Mouse (Mus musculus) hindbrain, embryonic 14.5 days (tissue): ENCODE data around the gene Zfp445. TPM values are rescaled to one million over a fixed set of nuclear protein-coding genes. Genes with fewer than 3 reads are reported as not detected.
"Not testable (repeated sequence)": the region's sequence is repeated elsewhere in the genome, so short reads cannot be mapped to it uniquely, and the experiment has no call there.

Experiments used
- ATAC-seq: fragments of 200-750 bp; cut with Nextera tagmentation; 2 replicates; pipeline ENCODE4 v1.8.0; 2017; ENCODE audit warnings: moderate number of reproducible peaks, mild to moderate bottlenecking, moderate TSS enrichment, moderate library complexity; ENCODE audit not compliant: low FRiP score
- DNase-seq: peaks from one replicate; pipeline ENCODE4 v3.0.0-alpha.2; 2015; ENCODE audit warnings: low spot score
- H3K27ac ChIP-seq: fragments of 300-500 bp; sonication (generic); 2 replicates; pipeline ENCODE4 v1.5.1; 2014; ENCODE audit warnings: mild to moderate bottlenecking, moderate library complexity
- H3K27me3 ChIP-seq: fragments of 300-500 bp; sonication (generic); 2 replicates; pipeline ENCODE4 v1.6.1; 2014; ENCODE audit warnings: mild to moderate bottlenecking, low read length, mixed read lengths; ENCODE audit not compliant: control insufficient read depth, insufficient read depth
- H3K36me3 ChIP-seq: fragments of 300-500 bp; sonication (generic); replicated peaks from 2 replicates; pipeline ENCODE4 v1.6.1; 2014; ENCODE audit not compliant: control insufficient read depth, insufficient read depth
- H3K4me1 ChIP-seq: fragments of 300-500 bp; sonication (generic); replicated peaks from 2 replicates; pipeline ENCODE4 v1.6.1; 2014; ENCODE audit warnings: antibody characterized with exemption, low read length, mixed read lengths; ENCODE audit not compliant: control insufficient read depth, insufficient read depth
- H3K4me2 ChIP-seq: fragments of 300-500 bp; sonication (generic); replicated peaks from 2 replicates; pipeline ENCODE4 v1.6.1; 2014; ENCODE audit warnings: mild to moderate bottlenecking, moderate library complexity
- H3K4me3 ChIP-seq: fragments of 300-500 bp; sonication (generic); replicated peaks from 2 replicates; pipeline ENCODE4 v1.5.1; 2014; ENCODE audit warnings: mild to moderate bottlenecking, low read length
- H3K9ac ChIP-seq: fragments of 300-500 bp; sonication (generic); 2 replicates; pipeline ENCODE4 v1.6.1; 2014
- H3K9me3 ChIP-seq: fragments of 300-500 bp; sonication (generic); 2 replicates; pipeline ENCODE4 v1.6.1; 2016; ENCODE audit warnings: low read length; ENCODE audit not compliant: control insufficient read depth
- WGBS: fragments of 180-500 bp; shearing (Covaris S2); extraction: QIAGEN DNeasy Blood & Tissue Kit; methylation state at CpG from one replicate; pipeline ENCODE4 v1.1.7; 2014; 5-methylcytosine and 5-hydroxymethylcytosine counted together
- polyA plus RNA-seq: library from polyadenylated mRNA; unstranded; fragments of >200 nt; fragmentation: Nextera tagmentation; extraction: Ambion mirVana; gene quantifications from 2 replicates; pipeline ENCODE4 v1.2.1, GENCODE M21; 2014

Zfp445 gene
- polyA plus RNA-seq, 1 experiment from 2014 or later: 97.7 TPM

DNA sequence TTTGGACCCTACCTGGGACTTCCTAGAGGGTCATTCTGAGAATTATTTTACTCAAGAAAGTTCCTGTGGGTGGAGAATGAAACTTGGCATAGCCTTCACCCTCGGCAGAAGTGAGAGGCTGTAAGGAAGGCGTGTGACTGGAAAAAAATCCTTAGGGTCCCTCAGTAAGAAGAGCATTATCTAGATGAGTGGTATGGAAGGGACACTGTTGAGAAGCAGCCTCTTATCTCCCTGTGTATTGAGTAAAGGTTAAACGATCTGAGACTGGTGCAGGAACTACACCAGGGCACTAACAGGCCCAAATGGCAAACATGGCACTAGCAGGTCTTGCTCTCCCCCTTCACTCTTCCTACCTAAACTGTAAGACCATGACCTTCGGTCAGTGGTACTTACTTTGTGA is 386 bp upstream of the Zfp445 start:
- peak; percentile 21; the same call in 1 of the 2 replicates for ATAC-seq
- H3K36me3 ChIP-seq: peaks cover 17% of the 10 kb centered on the region
- WGBS: 91% methylated on average over 4 of the region's 4 CpGs
- peak overlapping the region; percentile 79 for H3K4me3 ChIP-seq
- H3K9ac ChIP-seq: peak overlapping the region; percentile 93
- DNase-seq: no peak
- peaks cover 9% of the 10 kb centered on the region for H3K4me1 ChIP-seq
- peaks cover 13% of the 10 kb centered on the region; the same call in 1 of the 2 replicates for H3K9me3 ChIP-seq
- H3K4me2 ChIP-seq: peak overlapping the region; percentile 56
- H3K27ac ChIP-seq: no peak overlapping the region
- no peaks in the 10 kb centered on the region for H3K27me3 ChIP-seq

DNA sequence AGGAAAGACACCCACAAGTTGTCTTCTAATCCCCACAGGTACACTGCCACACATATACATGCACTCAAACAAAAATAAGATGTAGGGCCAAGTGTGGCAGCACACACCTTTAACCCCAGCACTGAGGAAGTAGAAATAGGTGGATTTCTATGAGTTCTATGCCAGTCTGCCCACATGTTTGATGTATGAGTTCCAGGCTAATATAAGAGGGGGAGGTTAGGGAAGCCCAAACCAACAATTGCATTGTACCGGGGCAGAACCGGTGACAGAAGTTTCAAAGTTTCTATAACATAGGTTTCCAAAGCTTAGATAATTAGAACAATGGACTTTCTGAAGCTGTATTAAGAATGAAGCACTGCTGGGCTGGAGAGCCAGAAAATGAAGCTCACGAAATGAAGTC is 958 bp downstream of the Zfp445 start:
- peak overlapping the region; percentile 56 for H3K4me2 ChIP-seq
- H3K27me3 ChIP-seq: no peaks in the 10 kb centered on the region
- no peak for DNase-seq
- peak overlapping the region; percentile 79 for H3K4me3 ChIP-seq
- peak overlapping the region; percentile 93 for H3K9ac ChIP-seq
- H3K27ac ChIP-seq: no peak overlapping the region
- H3K36me3 ChIP-seq: peaks cover 30% of the 10 kb centered on the region
- no peak for ATAC-seq
- H3K4me1 ChIP-seq: peaks cover 9% of the 10 kb centered on the region
- 66% methylated on average over 3 of the region's 3 CpGs for whole genome bisulfite sequencing
- peaks cover 9% of the 10 kb centered on the region; the same call in 1 of the 2 replicates for H3K9me3 ChIP-seq

DNA sequence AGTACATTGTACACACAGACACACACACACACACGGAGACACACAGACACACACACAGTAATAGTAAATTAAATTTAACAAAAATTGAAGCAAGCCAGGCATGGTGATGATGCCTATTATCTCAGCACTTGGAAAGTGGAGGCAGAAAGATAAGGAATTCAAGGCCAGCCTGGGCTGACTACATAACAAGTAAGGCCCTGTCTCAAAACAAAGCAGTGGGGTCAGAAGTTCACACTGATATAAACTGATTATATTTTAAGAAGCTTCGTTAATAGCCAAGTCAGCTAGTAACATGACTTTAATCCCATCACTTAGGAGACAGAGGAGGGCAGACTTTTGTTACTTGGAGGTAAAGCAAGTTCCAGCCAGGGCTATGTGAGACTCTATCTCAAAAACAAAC is 2.1 kb downstream of the Zfp445 start:
- WGBS: 88% methylated on average over 2 of the region's 2 CpGs
- Histone ChIP-seq H3K27me3 (no peaks in the 10 kb centered on the region), H3K9me3 (peaks cover 9% of the 10 kb centered on the region; the same call in 1 of the 2 replicates), H3K4me1 (peaks cover 9% of the 10 kb centered on the region), H3K4me2 (peak overlapping the region; percentile 19; the same call in 1 of the 2 replicates), H3K27ac (no peak overlapping the region), H3K9ac (no peak overlapping the region), H3K4me3 (no peak overlapping the region), H3K36me3 (peaks cover 41% of the 10 kb centered on the region)
- ATAC-seq (no peak), DNase-seq (no peak)

DNA sequence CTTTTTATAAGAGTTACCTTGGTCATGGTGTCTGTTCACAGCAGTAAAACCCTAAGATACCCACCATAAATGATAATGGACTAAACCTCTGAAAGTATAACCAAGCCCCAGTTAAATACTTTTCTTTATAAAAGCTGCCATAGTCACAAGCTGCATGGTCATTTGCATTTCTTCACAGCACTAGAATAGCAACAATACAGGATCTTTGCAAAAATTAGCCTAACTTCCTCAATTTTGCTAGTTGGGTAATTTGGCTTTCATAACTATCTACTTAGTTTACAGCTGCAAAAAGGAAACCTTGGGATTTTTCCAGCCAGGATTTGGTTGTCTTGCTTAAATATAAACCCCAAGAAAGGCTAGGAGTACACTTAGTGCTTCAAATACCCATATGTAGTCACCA is 5.1 kb downstream of the Zfp445 start:
- peaks cover 68% of the 10 kb centered on the region for H3K36me3 ChIP-seq
- H3K27ac ChIP-seq: no peak overlapping the region
- no peak overlapping the region for H3K4me2 ChIP-seq
- DNase-seq: no peak
- no peak overlapping the region for H3K4me3 ChIP-seq
- H3K27me3 ChIP-seq: no peaks in the 10 kb centered on the region
- H3K9ac ChIP-seq: no peak overlapping the region
- ATAC-seq: no peak
- peaks cover 9% of the 10 kb centered on the region for H3K4me1 ChIP-seq
- no peaks in the 10 kb centered on the region for H3K9me3 ChIP-seq

DNA sequence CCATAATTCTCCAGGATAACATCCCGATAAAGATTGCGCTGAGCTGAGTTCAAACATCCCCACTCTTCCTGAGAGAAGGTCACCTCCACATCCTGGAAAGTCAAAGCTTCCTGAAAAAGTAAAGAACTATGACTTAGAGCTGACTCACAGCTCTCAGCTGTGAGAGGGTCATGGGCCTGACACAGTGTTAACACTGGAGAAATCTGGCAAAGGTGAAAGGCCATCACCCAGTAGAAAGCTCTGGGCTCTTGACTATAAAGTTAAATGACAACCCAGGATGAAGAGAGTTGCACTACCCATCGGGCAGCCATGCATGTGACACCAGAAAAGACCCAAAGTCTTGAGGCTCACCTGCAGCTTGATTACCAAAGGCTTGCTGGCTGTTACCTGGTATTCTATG is 9.1 kb downstream of the Zfp445 start:
- ATAC-seq (no peak), DNase-seq (no peak)
- H3K4me2 ChIP-seq: no peak overlapping the region
- no peaks in the 10 kb centered on the region for H3K27me3 ChIP-seq
- H3K9me3 ChIP-seq: no peaks in the 10 kb centered on the region
- H3K27ac ChIP-seq: no peak overlapping the region
- no peak overlapping the region for H3K4me3 ChIP-seq
- no peaks in the 10 kb centered on the region for H3K4me1 ChIP-seq
- H3K9ac ChIP-seq: no peak overlapping the region
- WGBS: 96% methylated on average over 3 of the region's 3 CpGs
- H3K36me3 ChIP-seq: peaks cover 94% of the 10 kb centered on the region

DNA sequence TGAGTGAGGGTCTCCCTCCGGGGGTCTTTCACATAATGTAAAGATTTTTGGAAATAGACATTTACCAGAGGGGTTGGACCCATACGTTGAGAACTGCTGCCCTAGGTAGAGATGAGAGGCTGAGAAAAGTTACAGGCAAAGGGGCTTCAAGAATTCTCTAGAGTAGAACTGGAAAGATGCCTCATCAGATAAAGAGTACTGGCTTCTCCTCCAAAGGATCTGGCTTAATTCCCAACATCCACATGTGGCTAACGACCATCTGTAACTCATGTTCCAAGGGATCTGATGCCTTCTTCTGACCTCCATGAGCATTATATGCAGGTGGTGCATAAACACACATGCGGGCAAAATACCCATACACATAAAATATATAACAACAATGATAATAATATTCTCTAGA is 10.2 kb downstream of the Zfp445 start:
- Histone ChIP-seq H3K4me3 (no peak overlapping the region), H3K4me2 (no peak overlapping the region), H3K9me3 (no peaks in the 10 kb centered on the region), H3K27ac (no peak overlapping the region), H3K27me3 (no peaks in the 10 kb centered on the region), H3K4me1 (no peaks in the 10 kb centered on the region), H3K36me3 (peaks cover 94% of the 10 kb centered on the region), H3K9ac (no peak overlapping the region)
- ATAC-seq (no peak), DNase-seq (no peak)
- WGBS: 97% methylated on average over 4 of the region's 4 CpGs

DNA sequence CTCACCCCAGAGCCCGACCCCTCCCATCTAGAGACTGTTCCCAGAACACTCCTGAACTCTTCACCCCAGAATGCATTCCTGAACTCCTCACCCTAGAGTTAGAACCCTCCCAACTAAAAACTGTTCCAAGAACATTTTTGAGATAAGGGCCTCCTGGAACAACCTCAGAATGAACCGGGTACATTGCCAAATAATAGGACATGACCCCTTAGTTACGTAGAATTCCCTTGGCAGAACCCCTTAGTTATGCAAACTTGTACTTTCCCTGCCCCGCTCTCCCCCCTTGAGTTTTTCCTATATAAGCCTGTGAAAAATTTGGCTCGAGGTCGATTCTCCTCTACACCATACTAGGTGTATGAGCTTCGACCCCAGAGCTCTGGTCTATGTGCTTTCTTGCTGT is 10.7 kb downstream of the Zfp445 start:
- H3K27me3 ChIP-seq, ATAC-seq, DNase-seq, H3K27ac ChIP-seq, H3K4me3 ChIP-seq, H3K9me3 ChIP-seq, H3K4me2 ChIP-seq, H3K4me1 ChIP-seq, H3K9ac ChIP-seq: not testable (repeated sequence)
- WGBS: 92% methylated on average over 2 of the region's 7 CpGs
- H3K36me3 ChIP-seq: peaks cover 94% of the 10 kb centered on the region

DNA sequence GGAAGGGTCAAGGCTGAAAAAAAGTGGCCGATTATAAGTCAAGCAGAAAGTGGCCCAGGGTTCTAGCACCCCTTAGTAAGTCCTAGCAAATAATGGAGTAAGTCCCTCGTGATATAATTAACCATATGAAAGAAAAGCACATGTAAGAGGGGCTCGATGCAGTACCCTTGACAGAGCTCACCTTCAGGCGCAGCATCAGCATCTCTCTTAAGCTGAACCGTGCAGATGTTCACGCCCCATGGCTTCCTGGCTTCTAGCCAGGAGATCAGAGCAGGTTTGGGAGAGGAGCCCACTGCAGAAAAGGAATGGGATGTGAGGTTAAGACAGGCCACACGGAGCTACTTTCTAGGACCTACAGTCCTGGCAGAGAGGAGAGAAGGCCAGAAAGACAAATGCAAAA is 11.3 kb downstream of the Zfp445 start:
- no peak overlapping the region for H3K9ac ChIP-seq
- no peaks in the 10 kb centered on the region for H3K4me1 ChIP-seq
- H3K4me2 ChIP-seq: no peak overlapping the region
- ATAC-seq: no peak
- no peak overlapping the region for H3K27ac ChIP-seq
- H3K27me3 ChIP-seq: no peaks in the 10 kb centered on the region
- DNase-seq: no peak
- peaks cover 94% of the 10 kb centered on the region for H3K36me3 ChIP-seq
- no peaks in the 10 kb centered on the region for H3K9me3 ChIP-seq
- 94% methylated on average over 7 of the region's 7 CpGs for WGBS
- no peak overlapping the region for H3K4me3 ChIP-seq

DNA sequence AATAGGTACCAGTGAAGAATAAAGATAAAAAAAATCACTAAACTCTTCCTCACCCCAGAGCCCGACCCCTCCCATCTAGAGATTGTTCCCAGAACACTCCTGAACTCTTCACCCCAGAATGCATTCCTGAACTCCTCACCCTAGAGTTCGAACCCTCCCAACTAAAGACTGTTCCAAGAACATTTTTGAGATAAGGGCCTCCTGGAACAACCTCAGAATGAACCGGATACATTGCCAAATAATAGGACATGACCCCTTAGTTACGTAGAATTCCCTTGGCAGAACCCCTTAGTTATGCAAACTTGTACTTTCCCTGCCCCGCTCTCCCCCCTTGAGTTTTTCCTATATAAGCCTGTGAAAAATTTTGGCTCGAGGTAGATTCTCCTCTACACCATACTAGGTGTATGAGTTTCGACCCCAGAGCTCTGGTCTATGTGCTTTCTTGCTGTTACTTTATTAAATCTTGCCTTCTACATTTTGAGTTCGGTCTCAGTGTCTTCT is 17.9 kb downstream of the Zfp445 start:
- H3K9me3 ChIP-seq, H3K4me3 ChIP-seq, DNase-seq, H3K9ac ChIP-seq, H3K27ac ChIP-seq, H3K4me1 ChIP-seq, ATAC-seq, H3K27me3 ChIP-seq, H3K4me2 ChIP-seq: not testable (repeated sequence)
- H3K36me3 ChIP-seq: peaks cover 47% of the 10 kb centered on the region
- 99% methylated on average over 7 of the region's 8 CpGs for WGBS

DNA sequence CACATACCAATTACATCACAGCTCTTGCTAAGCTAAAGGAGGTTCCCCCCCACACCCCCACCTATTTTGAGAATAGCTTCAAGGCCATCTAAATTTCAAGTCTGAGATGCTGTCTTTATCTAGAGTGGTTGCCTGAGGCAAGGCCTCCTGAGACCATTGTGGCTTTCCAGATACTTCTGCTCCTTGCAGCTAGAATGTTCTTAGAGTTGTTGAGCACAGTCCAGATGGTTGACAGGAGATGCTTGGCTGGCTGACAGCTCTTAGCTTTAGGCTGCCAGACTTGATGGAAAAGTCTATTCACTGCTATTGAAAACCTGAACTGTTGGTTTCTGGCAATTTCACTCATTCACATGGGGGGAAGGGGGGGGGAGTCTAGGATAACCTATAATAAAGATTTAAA is 19.6 kb downstream of the Zfp445 start:
- ATAC-seq: no peak
- Histone ChIP-seq H3K27ac (no peak overlapping the region), H3K4me2 (no peak overlapping the region), H3K36me3 (peaks cover 30% of the 10 kb centered on the region), H3K4me1 (no peaks in the 10 kb centered on the region), H3K9me3 (0 out of 2 replicates have a peak, but pooled peaks cover 4% of the 10 kb centered on the region), H3K9ac (no peak overlapping the region), H3K27me3 (no peaks in the 10 kb centered on the region), H3K4me3 (no peak overlapping the region)
- DNase-seq: no peak
